Mouse (Mus musculus) neural tube, embryonic 11.5 days (tissue): ENCODE results near the gene Nek9. TPM values are rescaled to one million over a fixed set of nuclear protein-coding genes. Genes with fewer than 3 reads are reported as not detected.

Source experiments
- ATAC-seq: fragments of 200-750 bp; cut with Nextera tagmentation; 2 replicates; pipeline ENCODE4 v1.8.0; 2017; ENCODE audit warnings: moderate number of reproducible peaks, mild to moderate bottlenecking, moderate TSS enrichment, moderate library complexity; ENCODE audit not compliant: insufficient read depth, low FRiP score, low TSS enrichment
- DNase-seq: peaks from one replicate; pipeline ENCODE4 v3.0.0-alpha.2; 2015; ENCODE audit warnings: low spot score
- H3K27ac ChIP-seq: fragments of 300-500 bp; sonication (generic); 2 replicates; pipeline ENCODE4 v1.5.1; 2014; ENCODE audit warnings: low read depth, mild to moderate bottlenecking, low read length
- H3K27me3 ChIP-seq: fragments of 300-500 bp; sonication (generic); 2 replicates; pipeline ENCODE4 v1.6.1; 2014; ENCODE audit warnings: mild to moderate bottlenecking, low read length, mixed read lengths; ENCODE audit not compliant: control insufficient read depth, insufficient read depth
- H3K36me3 ChIP-seq: fragments of 300-500 bp; sonication (generic); 2 replicates; pipeline ENCODE4 v1.6.1; 2014; ENCODE audit warnings: mild to moderate bottlenecking, low read length, moderate library complexity, mixed read lengths; ENCODE audit not compliant: control insufficient read depth, insufficient read depth
- H3K4me1 ChIP-seq: fragments of 300-500 bp; sonication (generic); 2 replicates; pipeline ENCODE4 v1.6.1; 2014; ENCODE audit warnings: low read length, mixed read lengths; ENCODE audit not compliant: control insufficient read depth, insufficient read depth
- H3K4me2 ChIP-seq: fragments of 300-500 bp; sonication (generic); 2 replicates; pipeline ENCODE4 v1.6.1; 2014; ENCODE audit warnings: low read depth, mild to moderate bottlenecking, moderate library complexity
- H3K4me3 ChIP-seq: fragments of 300-500 bp; sonication (generic); 2 replicates; pipeline ENCODE4 v1.5.1; 2014; ENCODE audit warnings: low read depth, low read length
- H3K9ac ChIP-seq: fragments of 300-500 bp; sonication (generic); 2 replicates; pipeline ENCODE4 v1.6.1; 2014; ENCODE audit warnings: mild to moderate bottlenecking, low read length
- H3K9me3 ChIP-seq: fragments of 300-500 bp; sonication (generic); 2 replicates; pipeline ENCODE4 v1.6.1; 2016; ENCODE audit warnings: low read length; ENCODE audit not compliant: control insufficient read depth
- WGBS: fragments of 180-500 bp; shearing (Covaris S2); extraction: QIAGEN DNeasy Blood & Tissue Kit; methylation state at CpG from one replicate; pipeline ENCODE4 v1.1.7; 2014; 5-methylcytosine and 5-hydroxymethylcytosine counted together
- polyA plus RNA-seq: library from polyadenylated mRNA; unstranded; fragments of >200 nt; fragmentation: Nextera tagmentation; extraction: Ambion mirVana; gene quantifications from 2 replicates; pipeline ENCODE4 v1.2.1, GENCODE M21; 2014

The Nek9 gene
- polyA plus RNA-seq, 1 experiment from 2014 or later, result 15.3 TPM

GRCm38 (mm10) chr12:85298127-85298834 lies 40.9 kb downstream of the Nek9 start:
- Histone ChIP-seq H3K4me1 (peaks cover 4% of the 10 kb centered on the region; the same call in 1 of the 2 replicates), H3K9me3 (no peaks in the 10 kb centered on the region), H3K36me3 (peaks cover 9% of the 10 kb centered on the region), H3K9ac (no peak overlapping the region), H3K4me3 (no peak overlapping the region), H3K4me2 (no peak overlapping the region), H3K27me3 (no peaks in the 10 kb centered on the region), H3K27ac (peak overlapping the region; percentile 29; the same call in 1 of the 2 replicates)
- no peak for DNase-seq
- no peak for ATAC-seq
- 29% methylated on average over 11 of the region's 11 CpGs for WGBS

- H3K4me1 ChIP-seq, result peaks cover 4% of the 10 kb centered on the region; the same call in 1 of the 2 replicates
- DNase-seq (no peak), ATAC-seq (no peak)
- H3K27ac ChIP-seq, result peak overlapping the region; percentile 29; the same call in 1 of the 2 replicates
- H3K9me3 ChIP-seq, result no peaks in the 10 kb centered on the region
- WGBS, result 72% methylated on average over 10 of the region's 10 CpGs
- H3K36me3 ChIP-seq, result peaks cover 9% of the 10 kb centered on the region
- no peak overlapping the region for H3K4me2 ChIP-seq
- H3K4me3 ChIP-seq, result no peak overlapping the region
- no peaks in the 10 kb centered on the region for H3K27me3 ChIP-seq
- no peak overlapping the region for H3K9ac ChIP-seq
These were observed 41.7 kb downstream of the Nek9 start for GRCm38 (mm10) chr12:85297345-85297997.

- WGBS, result 69% methylated on average over 5 of the region's 5 CpGs
- H3K27ac ChIP-seq, result no peak overlapping the region
- H3K4me3 ChIP-seq, result no peak overlapping the region
- no peaks in the 10 kb centered on the region for H3K9me3 ChIP-seq
- no peak for ATAC-seq
- H3K36me3 ChIP-seq, result peaks cover 7% of the 10 kb centered on the region
- no peaks in the 10 kb centered on the region for H3K27me3 ChIP-seq
- no peak overlapping the region for H3K9ac ChIP-seq
- no peak overlapping the region for H3K4me2 ChIP-seq
- H3K4me1 ChIP-seq, result peaks cover 4% of the 10 kb centered on the region; the same call in 1 of the 2 replicates
- no peak for DNase-seq
These were observed 42.2 kb downstream of the Nek9 start for GRCm38 (mm10) chr12:85296915-85297314.

GRCm38 (mm10) chr12:85295506-85295905 lies 43.7 kb downstream of the Nek9 start:
- ATAC-seq, result no peak
- Histone ChIP-seq H3K4me1 (peaks cover 4% of the 10 kb centered on the region; the same call in 1 of the 2 replicates), H3K9ac (no peak overlapping the region), H3K27me3 (no peaks in the 10 kb centered on the region), H3K4me3 (no peak overlapping the region), H3K36me3 (no peaks in the 10 kb centered on the region; the same call in 1 of the 2 replicates), H3K4me2 (no peak overlapping the region), H3K9me3 (no peaks in the 10 kb centered on the region), H3K27ac (no peak overlapping the region)
- DNase-seq, result no peak
- WGBS, result 93% methylated on average over 2 of the region's 2 CpGs

GRCm38 (mm10) chr12:85292906-85293305 lies 46.3 kb downstream of the Nek9 start:
- Histone ChIP-seq H3K9me3 (no peaks in the 10 kb centered on the region), H3K4me2 (no peak overlapping the region), H3K27ac (no peak overlapping the region), H3K27me3 (no peaks in the 10 kb centered on the region), H3K4me3 (no peak overlapping the region), H3K4me1 (no peaks in the 10 kb centered on the region), H3K9ac (no peak overlapping the region), H3K36me3 (no peaks in the 10 kb centered on the region)
- no peak for DNase-seq
- ATAC-seq, result no peak

- Histone ChIP-seq H3K27ac (no peak overlapping the region), H3K4me3 (no peak overlapping the region), H3K4me1 (no peaks in the 10 kb centered on the region), H3K4me2 (no peak overlapping the region), H3K9ac (no peak overlapping the region), H3K27me3 (no peaks in the 10 kb centered on the region), H3K36me3 (no peaks in the 10 kb centered on the region), H3K9me3 (no peaks in the 10 kb centered on the region)
- DNase-seq, result no peak
- ATAC-seq, result no peak
- WGBS, result 86% methylated on average over 6 of the region's 6 CpGs
These were observed 46.9 kb downstream of the Nek9 start for GRCm38 (mm10) chr12:85292288-85292687.

GRCm38 (mm10) chr12:85291541-85291940 lies 47.6 kb downstream of the Nek9 start:
- Histone ChIP-seq H3K4me3 (no peak overlapping the region), H3K36me3 (no peaks in the 10 kb centered on the region), H3K27me3 (no peaks in the 10 kb centered on the region), H3K9me3 (no peaks in the 10 kb centered on the region), H3K9ac (no peak overlapping the region), H3K4me1 (no peaks in the 10 kb centered on the region), H3K27ac (no peak overlapping the region), H3K4me2 (no peak overlapping the region)
- DNase-seq, result no peak
- no peak for ATAC-seq

GRCm38 (mm10) chr12:85290633-85291032 lies 48.5 kb downstream of the Nek9 start:
- Histone ChIP-seq H3K27me3 (no peaks in the 10 kb centered on the region), H3K4me1 (no peaks in the 10 kb centered on the region), H3K27ac (no peak overlapping the region), H3K9me3 (no peaks in the 10 kb centered on the region), H3K4me2 (no peak overlapping the region), H3K36me3 (no peaks in the 10 kb centered on the region), H3K9ac (no peak overlapping the region), H3K4me3 (no peak overlapping the region)
- DNase-seq, result no peak
- no peak for ATAC-seq
- 82% methylated on average over 10 of the region's 10 CpGs for WGBS
